In the genomic region with DNA sequence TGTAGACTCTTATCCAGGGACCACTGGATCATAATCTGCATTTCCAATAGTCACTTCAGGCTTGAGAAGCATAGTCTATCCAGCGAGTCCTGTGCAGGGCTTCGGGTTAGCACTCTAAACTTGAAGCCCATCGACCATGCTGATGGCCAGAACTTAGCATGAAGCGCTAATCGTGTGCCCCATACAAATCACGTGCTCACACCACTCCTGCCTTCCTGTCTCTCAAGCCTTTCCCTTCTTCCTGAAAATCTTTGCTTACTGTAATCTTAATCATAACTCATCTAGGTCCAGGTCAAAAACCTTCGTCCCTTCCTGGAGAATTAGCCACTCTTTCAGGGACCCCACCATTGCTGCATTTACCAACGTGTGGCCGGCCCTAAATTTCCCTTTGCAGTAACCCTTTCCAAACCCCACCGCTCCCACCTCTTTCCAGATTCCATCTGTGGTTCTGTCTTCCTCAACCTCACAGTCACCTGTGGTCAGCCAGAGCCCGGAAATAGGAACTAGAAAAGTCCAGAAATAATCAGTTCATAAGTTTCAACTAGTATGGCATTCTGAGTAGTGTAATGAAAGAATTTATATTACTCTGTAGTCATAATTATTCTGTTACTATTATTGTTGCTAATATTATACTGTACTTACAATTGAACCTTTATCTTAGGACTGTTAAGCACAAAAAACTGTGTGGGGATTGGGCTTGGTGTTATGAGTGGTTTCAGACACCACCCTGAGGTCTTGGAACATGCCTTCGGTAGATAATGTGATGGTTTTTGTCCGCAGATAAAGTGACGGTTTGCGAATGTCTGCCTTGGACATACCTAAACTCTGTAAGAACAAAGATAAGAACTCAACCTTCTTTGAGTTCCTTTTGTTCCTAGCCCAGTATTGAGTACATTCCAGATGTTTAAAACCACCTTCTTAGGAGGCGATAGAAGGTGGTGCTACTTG, we compare ENCODE assay signal across 21 mouse cellular contexts. TPM values are rescaled to one million over a fixed set of nuclear protein-coding genes. Genes with fewer than 3 reads are reported as not detected.
DNase-seq lines count a peak whose midpoint lies in the region; ATAC-seq and TF ChIP-seq lines count a peak whose summit lies in the region.
"Had no signal": no experiment of that assay in that cellular context is flagged by ENCODE, and none has a peak within 500 bp of the region (broad histone marks: within the 10 kb centered on the region; RNA-seq: fewer than 3 reads in every experiment).

No protein-coding gene starts in this region.

- no peak overlapping the region for H3K4me3 ChIP-seq in liver, embryonic 13.5 days (replicated peaks)
- no peak overlapping the region for H3K4me3 ChIP-seq in liver, postnatal 0 days (ENCODE audit: low read depth, low read length)
- no peak overlapping the region for H3K4me3 ChIP-seq in lung, postnatal 0 days (ENCODE audit: low read depth, low read length)
- H3K4me3 ChIP-seq in neural tube, embryonic 15.5 days (replicated peaks) = no peak overlapping the region
- no peak overlapping the region for H3K4me3 ChIP-seq in kidney, embryonic 14.5 days (ENCODE audit: low read length)
- H3K4me3 ChIP-seq: embryonic facial prominence, embryonic 13.5 days; forebrain, embryonic 12.5 days; heart, adult 2 months; heart, embryonic 15.5 days; hindbrain, embryonic 10.5 days had no signal

- H3K27me3 ChIP-seq in liver, embryonic 13.5 days = no peaks in the 10 kb centered on the region
- H3K27me3 ChIP-seq in liver, postnatal 0 days (ENCODE audit: insufficient read depth, low read length) = no peaks in the 10 kb centered on the region
- H3K27me3 ChIP-seq in lung, postnatal 0 days (replicated peaks; ENCODE audit: insufficient read depth, low read length) = no peaks in the 10 kb centered on the region
- H3K27me3 ChIP-seq in neural tube, embryonic 15.5 days (replicated peaks) = no peaks in the 10 kb centered on the region
- no peaks in the 10 kb centered on the region for H3K27me3 ChIP-seq in kidney, embryonic 14.5 days (ENCODE audit: control insufficient read depth, insufficient read depth, low read length)
- H3K27me3 ChIP-seq: embryonic facial prominence, embryonic 13.5 days; forebrain, embryonic 12.5 days; heart, embryonic 15.5 days had no signal

- TF ChIP-seq CTCF in liver, postnatal 0 days (IDR thresholded peaks at IDR 0.05; ENCODE audit: low read depth) = no peak
- TF ChIP-seq CTCF in lung, postnatal 0 days (IDR thresholded peaks at IDR 0.05) = no peak

- H3K36me3 ChIP-seq in liver, embryonic 13.5 days = no peaks in the 10 kb centered on the region
- no peaks in the 10 kb centered on the region for H3K36me3 ChIP-seq in liver, postnatal 0 days (replicated peaks; ENCODE audit: insufficient read depth, low read length)
- H3K36me3 ChIP-seq in lung, postnatal 0 days (ENCODE audit: insufficient read depth, low read length) = no peaks in the 10 kb centered on the region
- no peaks in the 10 kb centered on the region for H3K36me3 ChIP-seq in neural tube, embryonic 15.5 days
- H3K36me3 ChIP-seq in kidney, embryonic 14.5 days (ENCODE audit: control insufficient read depth, insufficient read depth, low read length) = no peaks in the 10 kb centered on the region
- H3K36me3 ChIP-seq: embryonic facial prominence, embryonic 13.5 days; forebrain, embryonic 12.5 days; heart, embryonic 15.5 days; hindbrain, embryonic 10.5 days had no signal

- H3K9ac ChIP-seq in liver, embryonic 13.5 days = 0 out of 2 replicates have a peak overlapping the region, but pooled peaks have one; percentile 22
- no peak overlapping the region for H3K9ac ChIP-seq in liver, postnatal 0 days (replicated peaks)
- no peak overlapping the region for H3K9ac ChIP-seq in lung, postnatal 0 days (replicated peaks; ENCODE audit: low read depth)
- no peak overlapping the region for H3K9ac ChIP-seq in neural tube, embryonic 15.5 days (replicated peaks)
- no peak overlapping the region for H3K9ac ChIP-seq in kidney, embryonic 14.5 days (ENCODE audit: low read depth, low read length)
- H3K9ac ChIP-seq: embryonic facial prominence, embryonic 13.5 days; forebrain, embryonic 12.5 days; heart, embryonic 15.5 days; hindbrain, embryonic 14.5 days had no signal

- 45% methylated on average over 16 of the region's 16 CpGs for WGBS in liver, embryonic 13.5 days (ENCODE audit: insufficient replicate concordance)
- WGBS in liver, postnatal 0 days (ENCODE audit: insufficient replicate concordance) = 67% methylated on average over 16 of the region's 16 CpGs
- 81% methylated on average over 16 of the region's 16 CpGs for WGBS in lung, postnatal 0 days
- 93% methylated on average over 16 of the region's 16 CpGs for WGBS in neural tube, embryonic 15.5 days
- WGBS in kidney, embryonic 14.5 days = 89% methylated on average over 16 of the region's 16 CpGs

- no peaks in the 10 kb centered on the region for H3K9me3 ChIP-seq in liver, embryonic 13.5 days (replicated peaks)
- H3K9me3 ChIP-seq in liver, postnatal 0 days (ENCODE audit: low read length) = no peaks in the 10 kb centered on the region
- H3K9me3 ChIP-seq in lung, postnatal 0 days (ENCODE audit: low read length) = no peaks in the 10 kb centered on the region
- H3K9me3 ChIP-seq in neural tube, embryonic 15.5 days (replicated peaks) = no peaks in the 10 kb centered on the region
- no peaks in the 10 kb centered on the region for H3K9me3 ChIP-seq in kidney, embryonic 14.5 days (ENCODE audit: control insufficient read depth, low read length)
- H3K9me3 ChIP-seq: embryonic facial prominence, embryonic 13.5 days; forebrain, embryonic 12.5 days; heart, embryonic 15.5 days; hindbrain, embryonic 10.5 days had no signal

- peak overlapping the region; percentile 78 for H3K27ac ChIP-seq in liver, embryonic 13.5 days
- H3K27ac ChIP-seq in liver, postnatal 0 days (ENCODE audit: low read depth) = no peak overlapping the region
- no peak overlapping the region for H3K27ac ChIP-seq in lung, postnatal 0 days (ENCODE audit: low read length)
- no peak overlapping the region for H3K27ac ChIP-seq in neural tube, embryonic 15.5 days (replicated peaks)
- H3K27ac ChIP-seq in kidney, embryonic 14.5 days (ENCODE audit: low read depth, low read length) = no peak overlapping the region
- H3K27ac ChIP-seq: embryonic facial prominence, embryonic 13.5 days; forebrain, embryonic 12.5 days; heart, adult 2 months; heart, embryonic 15.5 days; hindbrain, embryonic 10.5 days; hindbrain, embryonic 14.5 days had no signal

- peak; percentile 56 for DNase-seq in c-Kit-positive CD71-positive TER-119-positive erythroid progenitor cells, embryonic 14.5 days (ENCODE audit: low spot score)
- DNase-seq in liver, embryonic 13.5 days = peak; percentile 51
- no peak for DNase-seq in liver, postnatal 0 days
- DNase-seq in lung, postnatal 0 days (ENCODE audit: low spot score) = no peak
- no peak for DNase-seq in kidney, postnatal 10 days
- DNase-seq: adrenal gland, postnatal 10 days; cerebellum, adult 18-20 months; cerebellum, adult 9-11 months; cerebellum, postnatal 36 days; gastrocnemius, postnatal 14 days; heart, adult 2 months; heart, postnatal 14 days had no signal

- peak overlapping the region; percentile 32 for H3K4me2 ChIP-seq in liver, embryonic 13.5 days
- no peak overlapping the region for H3K4me2 ChIP-seq in liver, postnatal 0 days (ENCODE audit: low read depth, low read length)
- H3K4me2 ChIP-seq in lung, postnatal 0 days (replicated peaks; ENCODE audit: low read depth, low read length) = no peak overlapping the region
- no peak overlapping the region for H3K4me2 ChIP-seq in neural tube, embryonic 15.5 days
- no peak overlapping the region for H3K4me2 ChIP-seq in kidney, embryonic 14.5 days (replicated peaks; ENCODE audit: low read depth, low read length)
- H3K4me2 ChIP-seq: embryonic facial prominence, embryonic 13.5 days; forebrain, embryonic 12.5 days; heart, embryonic 11.5 days; heart, embryonic 15.5 days; hindbrain, embryonic 14.5 days had no signal

- peak; percentile 97 for TF ChIP-seq EP300 in liver, postnatal 0 days (IDR thresholded peaks at IDR 0.05; ENCODE audit: low read depth)
- no peak for TF ChIP-seq EP300 in lung, postnatal 0 days (IDR thresholded peaks at IDR 0.05)

- ATAC-seq in liver, embryonic 13.5 days (ENCODE audit: low read depth) = peak; percentile 89
- ATAC-seq in liver, postnatal 0 days = peak; percentile 59
- ATAC-seq in lung, postnatal 0 days = no peak
- no peak for ATAC-seq in neural tube, embryonic 15.5 days (ENCODE audit: low FRiP score)
- ATAC-seq in kidney, embryonic 14.5 days (ENCODE audit: low FRiP score, low TSS enrichment) = no peak
- ATAC-seq: forebrain, embryonic 16.5 days had no signal

- peaks cover 60% of the 10 kb centered on the region for H3K4me1 ChIP-seq in liver, embryonic 13.5 days (replicated peaks)
- H3K4me1 ChIP-seq in liver, postnatal 0 days (ENCODE audit: insufficient read depth) = no peaks in the 10 kb centered on the region
- H3K4me1 ChIP-seq in lung, postnatal 0 days (ENCODE audit: insufficient read depth, low read depth, low read length) = no peaks in the 10 kb centered on the region
- H3K4me1 ChIP-seq in neural tube, embryonic 15.5 days = no peaks in the 10 kb centered on the region
- no peaks in the 10 kb centered on the region for H3K4me1 ChIP-seq in kidney, embryonic 14.5 days (ENCODE audit: control insufficient read depth, insufficient read depth, low read length)
- H3K4me1 ChIP-seq: embryonic facial prominence, embryonic 13.5 days; forebrain, embryonic 12.5 days; heart, embryonic 15.5 days; hindbrain, embryonic 10.5 days had no signal

RNA-seq across cellular contexts. Expression of a gene that starts 57.3 kb away (rescaled TPM):
- 1.3 and 1.5 TPM in 2 replicates for polyA plus RNA-seq in liver, embryonic 13.5 days (2015; fragmentation: Nextera tagmentation; extraction: Ambion mirVana)
- 0.13 and 0.15 TPM in 2 replicates for polyA plus RNA-seq in liver, postnatal 0 days (2015; fragmentation: Nextera tagmentation; extraction: Ambion mirVana)
- polyA plus RNA-seq in lung, postnatal 0 days (2015; fragmentation: Nextera tagmentation; extraction: Ambion mirVana) = 17.2 and 18.5 TPM in 2 replicates
- polyA plus RNA-seq in neural tube, embryonic 15.5 days (2015; fragmentation: Nextera tagmentation; extraction: Ambion mirVana) = 169 and 174 TPM in 2 replicates
- polyA plus RNA-seq in kidney, embryonic 14.5 days (2014; fragmentation: Nextera tagmentation; extraction: Ambion mirVana) = 14.7 and 16.8 TPM in 2 replicates

Comparison
In these comparisons a context has a peak if more than half of its experiments do, and no peak if none do; other contexts are left out.
1. DNase-seq: peak in c-Kit-positive CD71-positive TER-119-positive erythroid progenitor cells, embryonic 14.5 days (single experiment) and liver, embryonic 13.5 days (single experiment); none in liver, postnatal 0 days (single experiment), lung, postnatal 0 days (single experiment) and kidney, postnatal 10 days (single experiment).
2. ATAC-seq: peak in liver, embryonic 13.5 days (single experiment) and liver, postnatal 0 days (single experiment); none in lung, postnatal 0 days (single experiment), neural tube, embryonic 15.5 days (single experiment) and kidney, embryonic 14.5 days (single experiment).